Mouse (Mus musculus) myocyte (in vitro differentiated cells): ENCODE results near the gene A730071L15Rik.

Experiments
- CEBPB ChIP-seq: IDR thresholded peaks from 2 replicates; pipeline ENCODE4 v1.6.1; 2011; ENCODE audit warnings: mild to moderate bottlenecking, moderate library complexity; ENCODE audit not compliant: poor library complexity, insufficient read depth, severe bottlenecking
- E2F4 ChIP-seq: IDR thresholded peaks from one replicate; pipeline ENCODE4 v1.6.1; 2011; ENCODE audit warnings: mild to moderate bottlenecking, control low read depth, moderate library complexity; ENCODE audit not compliant: insufficient read depth
- MAX ChIP-seq: IDR thresholded peaks from one replicate; pipeline ENCODE4 v1.6.1; 2011; ENCODE audit warnings: low read depth, mild to moderate bottlenecking, control low read depth
- MYOD1 ChIP-seq, 3 experiments: IDR thresholded peaks; one replicate each; pipeline ENCODE4 v1.6.1; 2011; ENCODE audit warnings: control low read depth in 2 of 3, low read depth in 2 of 3, mild to moderate bottlenecking in 2 of 3, moderate library complexity in 1 of 3; ENCODE audit not compliant: insufficient read length in 2 of 3, control insufficient read depth in 1 of 3
- MYOG ChIP-seq, 3 experiments: IDR thresholded peaks; one replicate each; pipeline ENCODE4 v1.6.1; 2011; ENCODE audit warnings: control low read depth in 2 of 3, low read depth in 2 of 3, mild to moderate bottlenecking in 2 of 3; ENCODE audit not compliant: insufficient read length in 2 of 3, control insufficient read depth in 1 of 3, insufficient read depth in 1 of 3
- POLR2A ChIP-seq: IDR thresholded peaks from one replicate; pipeline ENCODE4 v1.6.1; 2011; ENCODE audit warnings: low read depth, mild to moderate bottlenecking, control low read depth, moderate library complexity; ENCODE audit not compliant: insufficient read length
- POLR2AphosphoS2 ChIP-seq: IDR thresholded peaks from one replicate; pipeline ENCODE4 v1.6.1; 2011; ENCODE audit warnings: low read depth, control low read depth; ENCODE audit not compliant: insufficient read length
- REST ChIP-seq: IDR thresholded peaks from one replicate; pipeline ENCODE4 v1.6.1; 2011; ENCODE audit warnings: mild to moderate bottlenecking, control low read depth, moderate library complexity; ENCODE audit not compliant: insufficient read depth, insufficient read length
- SRF ChIP-seq: IDR thresholded peaks from one replicate; pipeline ENCODE4 v1.6.1; 2011; ENCODE audit warnings: low read depth; ENCODE audit not compliant: control insufficient read depth, insufficient read length
- TCF12 ChIP-seq: IDR thresholded peaks from one replicate; pipeline ENCODE4 v1.6.1; 2011; ENCODE audit warnings: mild to moderate bottlenecking, control low read depth; ENCODE audit not compliant: poor library complexity, insufficient read depth, severe bottlenecking
- USF1 ChIP-seq: IDR thresholded peaks from one replicate; pipeline ENCODE4 v1.6.1; 2011; ENCODE audit warnings: low read depth, mild to moderate bottlenecking, control low read depth, moderate library complexity

GRCm38 (mm10) chr11:6152864-6153263 lies 47.0 kb upstream of the A730071L15Rik start:
- TF ChIP-seq POLR2A (no peak), MYOD1 (IDR thresholded peaks at IDR 0.05; ENCODE audit: control insufficient read depth in 1 of 3, insufficient read length in 2 of 3, low read depth in 2 of 3) (no peak), TCF12 (no peak), CEBPB (no peak), USF1 (no peak), E2F4 (no peak), POLR2AphosphoS2 (no peak), MAX (no peak), SRF (no peak), MYOG (IDR thresholded peaks at IDR 0.05; ENCODE audit: control insufficient read depth in 1 of 3, insufficient read depth in 1 of 3, insufficient read length in 2 of 3, low read depth in 2 of 3) (no peak), REST (no peak)
